Mouse (Mus musculus) liver, adult 2 months (tissue): ENCODE results near the gene Spata48.

Experiments used
- CTCF ChIP-seq: fragments of 200-500 bp; IDR thresholded peaks from 2 replicates; pipeline ENCODE4 v1.5.1; 2011; ENCODE audit warnings: low read depth, low read length, control low read depth
- POLR2A ChIP-seq: fragments of 200-500 bp; IDR thresholded peaks from 2 replicates; pipeline ENCODE4 v1.6.1; 2011; ENCODE audit warnings: low read length, control low read depth; ENCODE audit not compliant: insufficient read depth; ENCODE audit errors: extremely low read depth

GRCm38 (mm10) chr11:11529165-11529564 is 67.3 kb downstream of the Spata48 start:
- TF ChIP-seq CTCF (no peak), POLR2A (no peak)
